Mouse (Mus musculus) Muller cell, postnatal 12 days (primary cell): ENCODE measurements around the gene Tssk1.

Experiments used
- DNase-seq: peaks from one replicate; pipeline ENCODE4 v3.0.0-alpha.2; 2015; ENCODE audit errors: inconsistent ontology term

Tssk1 gene

GRCm38 (mm10) chr16:17893923-17894322 is at the start of gene Tssk1:
Tssk1 (plus strand) TSS chr16:17894223.
- DNase-seq, result no peak

GRCm38 (mm10) chr16:17848431-17848830 is 45.6 kb upstream of the Tssk1 start:
- DNase-seq, result no peak

- DNase-seq, result peak; percentile 22
These were observed 45.1 kb upstream of the Tssk1 start for GRCm38 (mm10) chr16:17848928-17849327.

- no peak for DNase-seq
These were observed 44.5 kb upstream of the Tssk1 start for GRCm38 (mm10) chr16:17849486-17849885.

GRCm38 (mm10) chr16:17851331-17851730 is 42.7 kb upstream of the Tssk1 start:
- no peak for DNase-seq

GRCm38 (mm10) chr16:17851860-17852259 is 42.2 kb upstream of the Tssk1 start:
- no peak for DNase-seq

GRCm38 (mm10) chr16:17853263-17853662 is 40.8 kb upstream of the Tssk1 start:
- no peak for DNase-seq

GRCm38 (mm10) chr16:17857157-17857556 is 36.9 kb upstream of the Tssk1 start:
- no peak for DNase-seq

- no peak for DNase-seq
These were observed 35.4 kb upstream of the Tssk1 start for GRCm38 (mm10) chr16:17858592-17858991.

GRCm38 (mm10) chr16:17865293-17865692 is 28.7 kb upstream of the Tssk1 start:
- DNase-seq, result no peak

- DNase-seq, result no peak
These were observed 28.3 kb upstream of the Tssk1 start for GRCm38 (mm10) chr16:17865770-17866169.

- no peak for DNase-seq
These were observed 22.8 kb upstream of the Tssk1 start for GRCm38 (mm10) chr16:17871248-17871647.

GRCm38 (mm10) chr16:17872995-17873394 is 21.0 kb upstream of the Tssk1 start:
- DNase-seq, result no peak

- DNase-seq, result no peak
These were observed 18.8 kb upstream of the Tssk1 start for GRCm38 (mm10) chr16:17875174-17875573.

GRCm38 (mm10) chr16:17876096-17876495 is 17.9 kb upstream of the Tssk1 start:
- peak; percentile 11 for DNase-seq

GRCm38 (mm10) chr16:17879571-17879970 is 14.5 kb upstream of the Tssk1 start:
- no peak for DNase-seq

GRCm38 (mm10) chr16:17882196-17882595 is 11.8 kb upstream of the Tssk1 start:
- DNase-seq, result no peak

GRCm38 (mm10) chr16:17884116-17884515 is 9.9 kb upstream of the Tssk1 start:
- no peak for DNase-seq

GRCm38 (mm10) chr16:17889689-17890341 is 4.2 kb upstream of the Tssk1 start:
- no peak for DNase-seq

GRCm38 (mm10) chr16:17890342-17890727 is 3.7 kb upstream of the Tssk1 start:
- no peak for DNase-seq

- DNase-seq, result peak; percentile 76
These were observed 3.0 kb upstream of the Tssk1 start for GRCm38 (mm10) chr16:17890917-17891566.

GRCm38 (mm10) chr16:17891567-17891959 is 2.5 kb upstream of the Tssk1 start, which contains the start of gene Gm20518:
Gm20518 (minus strand) TSS chr16:17891671.
- peak; percentile 99 for DNase-seq

- DNase-seq, result no peak
These were observed 1.4 kb upstream of the Tssk1 start for GRCm38 (mm10) chr16:17892606-17893005.
